Mouse (Mus musculus) limb, embryonic 10.5 days (tissue): ENCODE data around the gene Scn10a. TPM values are rescaled to one million over a fixed set of nuclear protein-coding genes. Genes with fewer than 3 reads are reported as not detected.

Source experiments
- DNase-seq: peaks from one replicate; pipeline ENCODE4 v3.0.0-alpha.2; 2017; ENCODE audit warnings: low spot score
- H3K27ac ChIP-seq: fragments of 300-500 bp; sonication (generic); 2 replicates; pipeline ENCODE4 v1.5.1; 2016; ENCODE audit warnings: mild to moderate bottlenecking
- H3K27me3 ChIP-seq: fragments of 300-500 bp; sonication (generic); 2 replicates; pipeline ENCODE4 v1.6.1; 2016; ENCODE audit warnings: low read depth, mild to moderate bottlenecking; ENCODE audit not compliant: poor library complexity, severe bottlenecking
- H3K36me3 ChIP-seq: fragments of 300-500 bp; sonication (generic); 2 replicates; pipeline ENCODE4 v1.6.1; 2016; ENCODE audit warnings: mild to moderate bottlenecking, moderate library complexity
- H3K4me1 ChIP-seq: fragments of 300-500 bp; sonication (generic); 2 replicates; pipeline ENCODE4 v1.6.1; 2016
- H3K4me3 ChIP-seq: fragments of 300-500 bp; sonication (generic); 2 replicates; pipeline ENCODE4 v1.5.1; 2016; ENCODE audit warnings: mild to moderate bottlenecking, moderate library complexity
- H3K9me3 ChIP-seq: fragments of 300-500 bp; sonication (generic); replicated peaks from 2 replicates; pipeline ENCODE4 v1.6.1; 2016; ENCODE audit warnings: mild to moderate bottlenecking
- WGBS: fragments of 180-500 bp; shearing (Covaris S2); methylation state at CpG from one replicate; pipeline ENCODE4 v1.1.7; 2016; 5-methylcytosine and 5-hydroxymethylcytosine counted together
- polyA plus RNA-seq: library from polyadenylated mRNA; unstranded; fragments of >200 nt; fragmentation: Nextera tagmentation; extraction: Ambion mirVana; gene quantifications from 2 replicates; pipeline ENCODE4 v1.2.1, GENCODE M21; 2016

Scn10a gene
- polyA plus RNA-seq = not detected in 2 replicates

GRCm38 (mm10) chr9:119719222-119719621 lies at the start of gene Scn10a:
Gene Scn10a, minus strand, starts transcription at chr9:119719322.
- H3K4me1 ChIP-seq = no peaks in the 10 kb centered on the region
- H3K4me3 ChIP-seq = no peak within 1 kb of the TSS
- H3K27me3 ChIP-seq = no peaks in the 10 kb centered on the region
- H3K27ac ChIP-seq = no peak within 1 kb of the TSS
- 86% methylated on average over 11 of the region's 11 CpGs for WGBS
- H3K36me3 ChIP-seq = no peaks in the 10 kb centered on the region
- H3K9me3 ChIP-seq = no peaks in the 10 kb centered on the region
- no peak for DNase-seq

- Histone ChIP-seq H3K36me3 (no peaks in the 10 kb centered on the region), H3K27me3 (no peaks in the 10 kb centered on the region), H3K4me1 (no peaks in the 10 kb centered on the region), H3K27ac (no peak overlapping the region), H3K9me3 (no peaks in the 10 kb centered on the region), H3K4me3 (no peak overlapping the region)
- DNase-seq = peak; percentile 47
- WGBS = 50% methylated on average over 7 of the region's 7 CpGs
Measured at GRCm38 (mm10) chr9:119768585-119768984, 49.5 kb upstream of the Scn10a start.

- WGBS = 83% methylated on average over 3 of the region's 3 CpGs
- Histone ChIP-seq H3K4me1 (no peaks in the 10 kb centered on the region), H3K4me3 (no peak overlapping the region), H3K36me3 (no peaks in the 10 kb centered on the region), H3K27me3 (no peaks in the 10 kb centered on the region), H3K27ac (no peak overlapping the region), H3K9me3 (no peaks in the 10 kb centered on the region)
- no peak for DNase-seq
Measured at GRCm38 (mm10) chr9:119760226-119760625, 41.1 kb upstream of the Scn10a start.

- no peak for DNase-seq
- no peaks in the 10 kb centered on the region for H3K9me3 ChIP-seq
- H3K4me3 ChIP-seq = no peak overlapping the region
- H3K4me1 ChIP-seq = no peaks in the 10 kb centered on the region
- no peak overlapping the region for H3K27ac ChIP-seq
- 83% methylated on average over 1 of the region's 1 CpGs for WGBS
- no peaks in the 10 kb centered on the region for H3K36me3 ChIP-seq
- H3K27me3 ChIP-seq = no peaks in the 10 kb centered on the region
Measured at GRCm38 (mm10) chr9:119759457-119759856, 40.3 kb upstream of the Scn10a start.

- no peaks in the 10 kb centered on the region for H3K36me3 ChIP-seq
- no peaks in the 10 kb centered on the region for H3K4me1 ChIP-seq
- no peak overlapping the region for H3K27ac ChIP-seq
- 24% methylated on average over 5 of the region's 5 CpGs for WGBS
- no peak overlapping the region for H3K4me3 ChIP-seq
- DNase-seq = no peak
- H3K27me3 ChIP-seq = no peaks in the 10 kb centered on the region
- H3K9me3 ChIP-seq = no peaks in the 10 kb centered on the region
Measured at GRCm38 (mm10) chr9:119751507-119751906, 32.4 kb upstream of the Scn10a start.

GRCm38 (mm10) chr9:119749112-119749511 lies 30.0 kb upstream of the Scn10a start:
- WGBS = 80% methylated on average over 9 of the region's 9 CpGs
- no peak for DNase-seq
- H3K4me1 ChIP-seq = no peaks in the 10 kb centered on the region

GRCm38 (mm10) chr9:119743900-119744299 lies 24.8 kb upstream of the Scn10a start:
- no peak for DNase-seq
- Histone ChIP-seq H3K4me1 (no peaks in the 10 kb centered on the region), H3K4me3 (no peak overlapping the region), H3K27ac (no peak overlapping the region), H3K36me3 (no peaks in the 10 kb centered on the region), H3K27me3 (no peaks in the 10 kb centered on the region), H3K9me3 (no peaks in the 10 kb centered on the region)
- WGBS = 89% methylated on average over 4 of the region's 4 CpGs

More at GRCm38 (mm10) chr9:119749112-119749511, 30.0 kb upstream of the Scn10a start:
- Histone ChIP-seq H3K27ac (no peak overlapping the region), H3K4me3 (no peak overlapping the region), H3K27me3 (no peaks in the 10 kb centered on the region), H3K9me3 (no peaks in the 10 kb centered on the region), H3K36me3 (no peaks in the 10 kb centered on the region)

- 88% methylated on average over 3 of the region's 3 CpGs for WGBS
- no peaks in the 10 kb centered on the region for H3K27me3 ChIP-seq
- no peaks in the 10 kb centered on the region for H3K9me3 ChIP-seq
- no peaks in the 10 kb centered on the region for H3K4me1 ChIP-seq
- H3K27ac ChIP-seq = no peak overlapping the region
- H3K36me3 ChIP-seq = no peaks in the 10 kb centered on the region
- DNase-seq = no peak
- no peak overlapping the region for H3K4me3 ChIP-seq
Measured at GRCm38 (mm10) chr9:119743312-119743711, 24.2 kb upstream of the Scn10a start.

- Histone ChIP-seq H3K36me3 (no peaks in the 10 kb centered on the region), H3K4me1 (no peaks in the 10 kb centered on the region), H3K27me3 (no peaks in the 10 kb centered on the region), H3K27ac (no peak overlapping the region), H3K9me3 (no peaks in the 10 kb centered on the region), H3K4me3 (no peak overlapping the region)
- no peak for DNase-seq
- 63% methylated on average over 5 of the region's 5 CpGs for WGBS
Measured at GRCm38 (mm10) chr9:119741101-119741786, 22.1 kb upstream of the Scn10a start.

- Histone ChIP-seq H3K27ac (no peak overlapping the region), H3K4me3 (no peak overlapping the region), H3K9me3 (no peaks in the 10 kb centered on the region), H3K36me3 (no peaks in the 10 kb centered on the region), H3K27me3 (no peaks in the 10 kb centered on the region), H3K4me1 (peaks cover 4% of the 10 kb centered on the region; the same call in 1 of the 2 replicates)
- WGBS = 90% methylated on average over 11 of the region's 11 CpGs
- no peak for DNase-seq
Measured at GRCm38 (mm10) chr9:119728412-119729097, 9.4 kb upstream of the Scn10a start.

- H3K4me1 ChIP-seq = peaks cover 4% of the 10 kb centered on the region; the same call in 1 of the 2 replicates
- no peaks in the 10 kb centered on the region for H3K36me3 ChIP-seq
- no peak overlapping the region for H3K27ac ChIP-seq
- DNase-seq = no peak
- H3K4me3 ChIP-seq = no peak overlapping the region
- 89% methylated on average over 4 of the region's 4 CpGs for WGBS
- no peaks in the 10 kb centered on the region for H3K9me3 ChIP-seq
- H3K27me3 ChIP-seq = no peaks in the 10 kb centered on the region
Measured at GRCm38 (mm10) chr9:119726990-119727389, 7.9 kb upstream of the Scn10a start.

GRCm38 (mm10) chr9:119725293-119725862 lies 6.3 kb upstream of the Scn10a start:
- H3K4me3 ChIP-seq = no peak overlapping the region
- H3K27ac ChIP-seq = no peak overlapping the region
- no peaks in the 10 kb centered on the region for H3K27me3 ChIP-seq
- H3K9me3 ChIP-seq = no peaks in the 10 kb centered on the region
- peaks cover 4% of the 10 kb centered on the region; the same call in 1 of the 2 replicates for H3K4me1 ChIP-seq
- no peaks in the 10 kb centered on the region for H3K36me3 ChIP-seq
- WGBS = 81% methylated on average over 6 of the region's 6 CpGs
- no peak for DNase-seq

- Histone ChIP-seq H3K9me3 (no peaks in the 10 kb centered on the region), H3K27ac (no peak overlapping the region), H3K27me3 (no peaks in the 10 kb centered on the region), H3K4me1 (peaks cover 3% of the 10 kb centered on the region; the same call in 1 of the 2 replicates), H3K36me3 (no peaks in the 10 kb centered on the region), H3K4me3 (no peak overlapping the region)
- DNase-seq = peak; percentile 87
- WGBS = 15% methylated on average over 6 of the region's 6 CpGs
Measured at GRCm38 (mm10) chr9:119706700-119707099, 12.4 kb downstream of the Scn10a start.
